ENCODE assay signal across 22 mouse cellular contexts in genomic region chr9:105910166-105910565, GRCm38 (mm10). TPM values are rescaled to one million over a fixed set of nuclear protein-coding genes. Genes with fewer than 3 reads are reported as not detected.
A peak's percentile ranks its signal among the peaks of the same experiment; 100 is the strongest.
DNase-seq lines count a peak whose midpoint lies in the region; ATAC-seq lines count a peak whose summit lies in the region.
"Had no signal": no experiment of that assay in that cellular context is flagged by ENCODE, and none has a peak within 500 bp of the region (broad histone marks: within the 10 kb centered on the region; RNA-seq: fewer than 3 reads in every experiment).

No protein-coding gene starts in this region.

- no peaks in the 10 kb centered on the region for H3K36me3 ChIP-seq in forebrain, embryonic 11.5 days (ENCODE audit: control insufficient read depth, insufficient read depth, low read length)
- no peaks in the 10 kb centered on the region for H3K36me3 ChIP-seq in hindbrain, embryonic 11.5 days (ENCODE audit: control insufficient read depth, insufficient read depth, low read length)
- H3K36me3 ChIP-seq: hindbrain, embryonic 13.5 days; kidney, embryonic 15.5 days; limb, embryonic 15.5 days; liver, embryonic 15.5 days had no signal

- H3K4me2 ChIP-seq in forebrain, embryonic 11.5 days (ENCODE audit: low read depth, low read length, severe bottlenecking), result no peak overlapping the region
- H3K4me2 ChIP-seq in hindbrain, embryonic 11.5 days (replicated peaks; ENCODE audit: low read depth, low read length), result no peak overlapping the region
- H3K4me2 ChIP-seq: hindbrain, embryonic 13.5 days; kidney, embryonic 15.5 days; limb, embryonic 15.5 days; liver, embryonic 15.5 days had no signal

- no peak for DNase-seq in frontal cortex, postnatal 10 days (ENCODE audit: low spot score in 2 of 2)
- peak; percentile 62 for DNase-seq in right cerebral cortex, adult 18-20 months
- no peak for DNase-seq in right cerebral cortex, postnatal 4 days
- peak; percentile 36 to 54 for DNase-seq in left cerebral cortex, postnatal 14 days (ENCODE audit: low spot score in 2 of 2)
- no peak for DNase-seq in forebrain, embryonic 11.5 days (ENCODE audit: low spot score)
- no peak for DNase-seq in lung, postnatal 25 days (ENCODE audit: low spot score)
- DNase-seq in hindbrain, embryonic 11.5 days (ENCODE audit: low spot score), result no peak
- DNase-seq: adrenal gland, postnatal 10 days; cerebellum, adult 2 months; cerebellum, postnatal 25 days; gastrocnemius, postnatal 36 days; heart, adult 2 months; kidney, adult 11 months; kidney, postnatal 36 days; thymus, postnatal 4 days had no signal

- no peaks in the 10 kb centered on the region; the same call in 1 of the 2 replicates for H3K9me3 ChIP-seq in forebrain, embryonic 11.5 days (ENCODE audit: control insufficient read depth, low read length)
- no peaks in the 10 kb centered on the region for H3K9me3 ChIP-seq in hindbrain, embryonic 11.5 days (ENCODE audit: control insufficient read depth, low read length)
- H3K9me3 ChIP-seq: kidney, embryonic 15.5 days; limb, embryonic 15.5 days had no signal

- peak; percentile 76 for ATAC-seq in frontal cortex, adult (ENCODE audit: low TSS enrichment)
- no peak for ATAC-seq in forebrain, embryonic 11.5 days (replicated peaks; ENCODE audit: low FRiP score)
- ATAC-seq in hindbrain, embryonic 11.5 days (ENCODE audit: low FRiP score), result no peak
- ATAC-seq: forebrain, embryonic 14.5 days had no signal

- no peaks in the 10 kb centered on the region for H3K27me3 ChIP-seq in forebrain, embryonic 11.5 days (ENCODE audit: control insufficient read depth, insufficient read depth, low read length)
- no peaks in the 10 kb centered on the region; the same call in 1 of the 2 replicates for H3K27me3 ChIP-seq in hindbrain, embryonic 11.5 days (ENCODE audit: control insufficient read depth, insufficient read depth, low read length)
- H3K27me3 ChIP-seq: hindbrain, embryonic 13.5 days; kidney, embryonic 15.5 days; limb, embryonic 15.5 days; liver, embryonic 15.5 days had no signal

- H3K4me3 ChIP-seq in forebrain, embryonic 11.5 days (ENCODE audit: low read depth, low read length), result no peak overlapping the region
- no peak overlapping the region for H3K4me3 ChIP-seq in hindbrain, embryonic 11.5 days (ENCODE audit: low read depth, low read length)
- H3K4me3 ChIP-seq: heart, adult 2 months; hindbrain, embryonic 13.5 days; kidney, embryonic 15.5 days; limb, embryonic 15.5 days; liver, embryonic 15.5 days had no signal

- 90% methylated on average over 2 of the region's 2 CpGs for WGBS in forebrain, embryonic 11.5 days
- WGBS in hindbrain, embryonic 11.5 days, result 81% methylated on average over 2 of the region's 2 CpGs

- H3K27ac ChIP-seq in forebrain, embryonic 11.5 days (ENCODE audit: low read depth, low read length), result no peak overlapping the region
- no peak overlapping the region for H3K27ac ChIP-seq in hindbrain, embryonic 11.5 days (ENCODE audit: low read depth, low read length)
- H3K27ac ChIP-seq: heart, adult 2 months; hindbrain, embryonic 13.5 days; kidney, embryonic 15.5 days; limb, embryonic 15.5 days; liver, embryonic 15.5 days; macrophage had no signal

- H3K9ac ChIP-seq in forebrain, embryonic 11.5 days (ENCODE audit: low read length), result no peak overlapping the region
- no peak overlapping the region for H3K9ac ChIP-seq in hindbrain, embryonic 11.5 days (ENCODE audit: low read depth, low read length)
- H3K9ac ChIP-seq: hindbrain, embryonic 13.5 days; kidney, embryonic 15.5 days; limb, embryonic 15.5 days; liver, embryonic 15.5 days had no signal

- intact Hi-C loops in left cerebral cortex, postnatal 14 days (cut with DNase I), result no loop called here

- H3K4me1 ChIP-seq in forebrain, embryonic 11.5 days (replicated peaks; ENCODE audit: control insufficient read depth, insufficient read depth, low read length), result no peaks in the 10 kb centered on the region
- H3K4me1 ChIP-seq in hindbrain, embryonic 11.5 days (replicated peaks; ENCODE audit: control insufficient read depth, insufficient read depth, low read length), result no peaks in the 10 kb centered on the region
- H3K4me1 ChIP-seq: hindbrain, embryonic 13.5 days; kidney, embryonic 15.5 days; limb, embryonic 15.5 days; liver, embryonic 15.5 days had no signal

RNA-seq across cellular contexts. Expression of gene Col6a5, which starts 50.3 kb away (rescaled TPM):
- 1 to 10 TPM in 1 of 2 experiments, under 1 TPM in 1; 0.97 to 1.4 TPM for total RNA-seq in left cerebral cortex, postnatal 14 days (2021)
- polyA plus RNA-seq in forebrain, embryonic 11.5 days (2014; fragmentation: Nextera tagmentation; extraction: Ambion mirVana), result not detected in 2 replicates
- not detected in 2 replicates for polyA plus RNA-seq in hindbrain, embryonic 11.5 days (2014; fragmentation: Nextera tagmentation; extraction: Ambion mirVana)
- polyA plus RNA-seq: hindbrain, embryonic 13.5 days; liver, embryonic 15.5 days; macrophage had no signal

Comparison
In these comparisons a context has a peak if more than half of its experiments do, and no peak if none do; other contexts are left out.
1. DNase-seq: peak in right cerebral cortex, adult 18-20 months (single experiment) and left cerebral cortex, postnatal 14 days (2 of 2); none in frontal cortex, postnatal 10 days (0 of 2), right cerebral cortex, postnatal 4 days (single experiment), forebrain, embryonic 11.5 days (single experiment), lung, postnatal 25 days (single experiment) and hindbrain, embryonic 11.5 days (single experiment).